Mouse (Mus musculus) stomach, postnatal 0 days (tissue): ENCODE measurements around the gene Prkce. TPM values are rescaled to one million over a fixed set of nuclear protein-coding genes. Genes with fewer than 3 reads are reported as not detected.
A peak's percentile ranks its signal among the peaks of the same experiment; 100 is the strongest.

Experiments used
- ATAC-seq: fragments of 200-750 bp; cut with Nextera tagmentation; 2 replicates; pipeline ENCODE4 v1.8.0; 2017; ENCODE audit not compliant: low FRiP score, low TSS enrichment
- DNase-seq: peaks from one replicate; pipeline ENCODE4 v3.0.0-alpha.2; 2016; ENCODE audit warnings: low spot score
- H3K27ac ChIP-seq: fragments of 300-500 bp; sonication (generic); replicated peaks from 2 replicates; pipeline ENCODE4 v1.5.1; 2014; ENCODE audit warnings: mild to moderate bottlenecking, control low read depth
- H3K27me3 ChIP-seq: fragments of 300-500 bp; sonication (generic); 2 replicates; pipeline ENCODE4 v1.6.1; 2014; ENCODE audit warnings: low read length; ENCODE audit not compliant: control insufficient read depth, insufficient read depth
- H3K36me3 ChIP-seq: fragments of 300-500 bp; sonication (generic); 2 replicates; pipeline ENCODE4 v1.6.1; 2014; ENCODE audit warnings: low read length, mixed read lengths; ENCODE audit not compliant: control insufficient read depth, insufficient read depth
- H3K4me1 ChIP-seq: fragments of 300-500 bp; sonication (generic); replicated peaks from 2 replicates; pipeline ENCODE4 v1.6.1; 2014; ENCODE audit warnings: antibody characterized with exemption; ENCODE audit not compliant: control insufficient read depth, insufficient read depth
- H3K4me2 ChIP-seq: fragments of 300-500 bp; sonication (generic); replicated peaks from 2 replicates; pipeline ENCODE4 v1.6.1; 2014; ENCODE audit warnings: low read depth, mild to moderate bottlenecking, control low read depth, moderate library complexity
- H3K4me3 ChIP-seq: fragments of 300-500 bp; sonication (generic); 2 replicates; pipeline ENCODE4 v1.5.1; 2014; ENCODE audit warnings: low read depth, low read length, control low read depth
- H3K9ac ChIP-seq: fragments of 300-500 bp; sonication (generic); 2 replicates; pipeline ENCODE4 v1.6.1; 2014; ENCODE audit warnings: mild to moderate bottlenecking, low read length, control low read depth, mixed read lengths
- H3K9me3 ChIP-seq: fragments of 300-500 bp; sonication (generic); 2 replicates; pipeline ENCODE4 v1.6.1; 2016; ENCODE audit warnings: low read length; ENCODE audit not compliant: control insufficient read depth
- CTCF ChIP-seq: IDR thresholded peaks from 2 replicates; pipeline ENCODE4 v1.5.1; 2016; ENCODE audit warnings: antibody characterized with exemption, low read depth, mild to moderate bottlenecking, moderate library complexity
- EP300 ChIP-seq: optimal IDR thresholded peaks from 2 replicates; pipeline ENCODE3; 2016; ENCODE audit warnings: antibody characterized with exemption
- WGBS: fragments of 180-500 bp; shearing (Covaris S2); extraction: QIAGEN DNeasy Blood & Tissue Kit; methylation state at CpG from one replicate; pipeline ENCODE4 v1.1.7; 2014; 5-methylcytosine and 5-hydroxymethylcytosine counted together
- polyA plus RNA-seq: library from polyadenylated mRNA; unstranded; fragments of >200 nt; fragmentation: Nextera tagmentation; extraction: Ambion mirVana; gene quantifications from 2 replicates; pipeline ENCODE4 v1.2.1, GENCODE M21; 2015

The Prkce gene
- polyA plus RNA-seq, 1 experiment from 2014 or later, result 3.4 TPM

GRCm38 (mm10) chr17:86465865-86466264, 298.3 kb downstream of the Prkce start:
- peak; percentile 78 for ATAC-seq
- H3K9me3 ChIP-seq, result no peaks in the 10 kb centered on the region
- no peak overlapping the region for H3K4me2 ChIP-seq
- H3K27me3 ChIP-seq, result no peaks in the 10 kb centered on the region
- DNase-seq, result no peak
- TF ChIP-seq EP300, result no peak
- no peak for TF ChIP-seq CTCF
- H3K27ac ChIP-seq, result no peak overlapping the region
- 43% methylated on average over 13 of the region's 13 CpGs for WGBS
- no peak overlapping the region for H3K9ac ChIP-seq
- H3K36me3 ChIP-seq, result no peaks in the 10 kb centered on the region
- H3K4me3 ChIP-seq, result no peak overlapping the region
- 0 out of 2 replicates have a peak, but pooled peaks cover 2% of the 10 kb centered on the region for H3K4me1 ChIP-seq

DNA sequence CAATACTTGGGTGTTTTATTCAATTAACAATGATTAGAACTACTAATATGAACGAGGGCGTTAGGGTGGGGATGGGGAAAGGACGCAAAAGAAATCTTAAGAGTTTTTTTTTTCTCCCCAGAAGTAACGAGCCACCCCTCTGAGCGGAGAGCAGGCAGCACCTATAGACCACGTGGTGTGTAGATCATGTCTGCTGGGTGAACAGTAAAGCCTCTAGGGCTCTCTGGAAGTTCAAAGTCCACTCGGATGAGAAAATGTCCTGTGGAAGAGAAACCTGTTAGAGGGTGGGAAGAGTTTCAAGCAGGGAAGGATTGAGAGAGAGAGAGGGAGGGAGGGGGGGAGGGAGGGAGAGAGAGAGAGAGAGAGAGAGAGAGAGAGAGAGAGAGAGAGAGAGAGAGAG, 298.8 kb downstream of the Prkce start:
- Histone ChIP-seq H3K4me2 (no peak overlapping the region), H3K4me1 (0 out of 2 replicates have a peak, but pooled peaks cover 2% of the 10 kb centered on the region), H3K27ac (no peak overlapping the region), H3K4me3 (no peak overlapping the region), H3K9ac (no peak overlapping the region), H3K9me3 (no peaks in the 10 kb centered on the region), H3K36me3 (no peaks in the 10 kb centered on the region), H3K27me3 (no peaks in the 10 kb centered on the region)
- 66% methylated on average over 7 of the region's 7 CpGs for WGBS
- ATAC-seq (no peak), DNase-seq (no peak)
- no peak for TF ChIP-seq CTCF
- no peak for TF ChIP-seq EP300

DNA sequence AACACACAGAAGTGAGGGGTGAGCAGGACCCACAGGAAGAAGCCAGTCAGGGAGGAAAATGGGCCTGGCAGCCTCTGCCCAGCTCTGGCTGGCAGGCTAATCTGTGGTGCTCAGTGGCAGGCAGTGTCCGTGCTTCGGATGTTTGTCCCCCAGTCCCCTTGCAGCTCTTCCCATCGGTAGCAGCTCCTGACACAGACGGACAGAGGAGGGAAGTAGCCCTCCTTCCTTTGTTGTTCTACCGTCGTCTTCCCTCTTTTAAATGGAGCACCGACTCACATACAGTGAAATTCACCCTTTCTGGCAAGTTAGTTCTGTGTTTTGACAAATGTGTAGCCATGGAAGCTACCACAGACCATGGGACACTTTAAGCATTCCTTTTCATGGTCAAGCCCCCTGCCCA, 299.3 kb downstream of the Prkce start:
- 61% methylated on average over 7 of the region's 7 CpGs for WGBS
- DNase-seq, result no peak
- no peak overlapping the region for H3K4me2 ChIP-seq
- 0 out of 2 replicates have a peak, but pooled peaks cover 2% of the 10 kb centered on the region for H3K4me1 ChIP-seq
- no peak for ATAC-seq
- H3K4me3 ChIP-seq, result no peak overlapping the region
- H3K9ac ChIP-seq, result no peak overlapping the region
- no peaks in the 10 kb centered on the region for H3K9me3 ChIP-seq
- H3K27me3 ChIP-seq, result no peaks in the 10 kb centered on the region
- H3K27ac ChIP-seq, result no peak overlapping the region
- no peaks in the 10 kb centered on the region for H3K36me3 ChIP-seq
- no peak for TF ChIP-seq CTCF
- TF ChIP-seq EP300, result no peak

GRCm38 (mm10) chr17:86467291-86467898, 299.8 kb downstream of the Prkce start:
- ATAC-seq, result no peak
- H3K9me3 ChIP-seq, result no peaks in the 10 kb centered on the region
- H3K36me3 ChIP-seq, result no peaks in the 10 kb centered on the region
- H3K9ac ChIP-seq, result no peak overlapping the region
- H3K27me3 ChIP-seq, result no peaks in the 10 kb centered on the region
- no peak overlapping the region for H3K27ac ChIP-seq
- H3K4me1 ChIP-seq, result 0 out of 2 replicates have a peak, but pooled peaks cover 2% of the 10 kb centered on the region
- H3K4me2 ChIP-seq, result no peak overlapping the region; the same call in 1 of the 2 replicates
- TF ChIP-seq CTCF, result no peak
- TF ChIP-seq EP300, result no peak
- DNase-seq, result no peak
- WGBS, result 44% methylated on average over 10 of the region's 10 CpGs
- no peak overlapping the region for H3K4me3 ChIP-seq

DNA sequence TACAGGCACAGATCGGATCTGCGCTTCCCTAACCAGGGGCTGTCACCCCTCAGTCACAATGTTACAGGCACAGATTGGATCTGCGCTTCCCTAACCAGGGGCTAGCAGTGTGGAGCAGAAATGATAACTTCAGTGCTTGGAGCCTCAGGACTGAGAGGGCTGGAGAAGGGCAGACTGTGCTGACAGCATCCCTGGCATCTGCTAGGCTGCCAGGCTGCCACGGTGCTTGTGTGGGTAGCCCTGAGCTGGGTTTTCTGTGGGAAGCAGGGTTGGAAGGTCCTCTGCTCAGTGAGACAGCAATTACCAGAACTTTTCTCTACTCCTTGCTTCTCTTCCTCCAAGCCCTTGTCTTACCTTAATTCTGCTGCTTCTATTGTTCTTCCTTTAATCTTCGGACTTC, 300.4 kb downstream of the Prkce start:
- TF ChIP-seq CTCF (no peak), EP300 (no peak)

GRCm38 (mm10) chr17:86470160-86470559, 302.6 kb downstream of the Prkce start:
- Histone ChIP-seq H3K9ac (no peak overlapping the region), H3K27me3 (no peaks in the 10 kb centered on the region), H3K4me2 (no peak overlapping the region), H3K27ac (no peak overlapping the region), H3K36me3 (no peaks in the 10 kb centered on the region), H3K9me3 (no peaks in the 10 kb centered on the region), H3K4me3 (no peak overlapping the region), H3K4me1 (0 out of 2 replicates have a peak, but pooled peaks cover 2% of the 10 kb centered on the region)
- DNase-seq, result no peak
- WGBS, result 80% methylated on average over 5 of the region's 5 CpGs
- TF ChIP-seq EP300, result no peak
- no peak for ATAC-seq

More for the DNA sequence above, 300.4 kb downstream of the Prkce start:
- Histone ChIP-seq H3K4me2 (no peak overlapping the region), H3K9me3 (no peaks in the 10 kb centered on the region), H3K4me1 (0 out of 2 replicates have a peak, but pooled peaks cover 2% of the 10 kb centered on the region), H3K36me3 (no peaks in the 10 kb centered on the region), H3K9ac (no peak overlapping the region), H3K27ac (no peak overlapping the region), H3K27me3 (no peaks in the 10 kb centered on the region), H3K4me3 (no peak overlapping the region)
- ATAC-seq (no peak), DNase-seq (no peak)
- 81% methylated on average over 5 of the region's 5 CpGs for WGBS
